Mouse (Mus musculus): ENCODE results near the gene Git1. TPM values are rescaled to one million over a fixed set of nuclear protein-coding genes. Genes with fewer than 3 reads are reported as not detected.
"Not testable (repeated sequence)": the region's sequence is repeated elsewhere in the genome, so short reads cannot be mapped to it uniquely, and the experiment has no call there.

The Git1 gene
- total RNA-seq, 2 experiments from 2014 or later = 150 to 151 TPM

- intact Hi-C loops (cut with DNase I) = no loop called here
- DNase-seq = no peak
Measured at GRCm38 (mm10) chr11:77515637-77516552, 22.5 kb downstream of the Git1 start, which contains the start of gene Trp53i13. Gene Trp53i13 (minus strand): TSS chr11:77515980.

DNA sequence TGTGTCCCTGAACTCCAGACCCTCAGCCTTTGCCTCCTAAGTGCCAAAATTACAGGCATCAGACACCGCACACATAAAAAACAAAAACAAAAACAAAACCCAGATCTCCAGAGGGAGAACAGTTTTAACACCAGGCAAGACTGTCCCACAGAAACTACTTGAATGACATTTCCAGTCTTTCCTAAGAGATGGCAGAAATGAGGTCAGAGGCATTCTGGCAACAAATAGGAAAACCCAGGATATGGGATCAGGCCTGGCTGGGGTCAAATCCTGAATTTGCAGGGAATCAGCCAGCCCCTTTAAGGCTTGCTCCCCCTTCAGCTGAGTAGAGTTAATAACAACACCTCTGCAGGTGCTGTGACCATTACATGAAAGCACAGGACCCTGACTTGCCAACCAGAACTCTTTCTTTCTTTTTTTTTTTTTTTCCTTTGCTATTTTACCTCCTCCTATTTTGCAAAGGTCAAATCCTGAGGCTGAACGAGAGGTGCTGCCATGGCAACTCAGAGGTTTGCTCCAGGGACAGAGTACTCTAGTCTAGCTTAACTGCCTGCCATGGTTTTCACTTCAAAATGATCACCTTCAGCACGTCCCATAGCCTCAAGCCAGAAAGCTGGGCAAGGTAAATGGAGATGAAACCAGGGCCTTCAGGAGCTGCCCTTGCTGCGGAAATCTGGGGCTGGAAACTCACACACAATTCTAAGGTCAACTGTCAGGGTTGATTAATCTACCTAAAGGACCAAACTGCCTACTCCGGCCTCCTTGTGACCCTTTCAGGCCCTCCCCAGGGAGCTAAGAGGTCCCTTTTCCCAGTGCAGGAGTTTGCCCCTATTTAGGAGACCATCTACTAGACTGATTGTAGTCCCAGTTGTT is 23.4 kb downstream of the Git1 start:
- DNase-seq = no peak
- intact Hi-C loops (cut with DNase I) = no loop called here

GRCm38 (mm10) chr11:77518051-77518798 is 24.9 kb downstream of the Git1 start:
- no peak for DNase-seq
- intact Hi-C loops (cut with DNase I) = no loop called here

GRCm38 (mm10) chr11:77519043-77519442 is 25.7 kb downstream of the Git1 start, which contains the start of gene Gm10392:
Gene Gm10392 (minus strand): TSS chr11:77519198.
- intact Hi-C loops (cut with DNase I) = no loop called here
- DNase-seq = no peak

DNA sequence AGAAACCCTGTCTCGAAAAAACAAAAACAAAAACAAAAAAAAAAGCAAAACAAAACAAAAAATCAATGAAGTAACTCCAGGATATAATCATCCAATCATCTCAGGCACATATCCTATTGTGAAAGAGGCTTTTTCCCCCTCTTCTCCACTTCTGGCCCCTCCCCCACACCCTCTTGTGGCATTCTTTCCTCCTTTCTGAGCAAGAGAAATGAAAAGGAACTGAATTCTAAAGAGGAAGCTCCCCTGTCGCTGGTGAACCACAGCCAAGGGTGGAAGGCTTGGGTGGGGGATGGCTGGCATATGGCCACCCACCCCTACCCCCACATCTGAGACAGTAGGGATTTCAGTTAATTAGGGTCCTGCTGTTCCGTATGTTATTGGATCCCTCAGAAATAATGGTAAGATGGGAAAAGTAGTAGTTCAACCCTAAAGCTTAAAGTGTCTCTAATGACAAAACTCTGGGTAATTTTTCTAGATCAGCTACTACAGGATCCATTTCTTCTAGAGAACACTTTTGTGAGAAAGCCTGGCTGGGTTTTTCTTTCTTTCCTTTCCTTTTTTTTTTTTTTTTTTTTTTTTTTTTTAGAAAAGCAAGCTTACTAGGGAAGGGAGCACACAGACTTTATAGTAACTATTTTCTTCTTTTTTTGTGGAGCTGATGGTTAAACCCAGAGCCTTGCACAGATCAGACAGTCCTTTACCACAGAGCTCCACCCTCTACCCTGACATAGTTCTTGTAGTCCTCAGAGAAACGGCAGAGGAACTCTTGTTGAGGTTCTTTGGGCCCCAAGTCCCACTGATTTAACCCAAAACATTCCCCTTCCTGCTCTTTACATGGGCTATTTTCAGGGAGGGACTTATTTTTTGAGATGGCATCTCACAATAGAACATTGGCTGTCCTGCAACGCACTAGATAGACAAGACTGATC is 27.5 kb downstream of the Git1 start:
- no peak for DNase-seq
- intact Hi-C loops (cut with DNase I) = no loop called here

DNA sequence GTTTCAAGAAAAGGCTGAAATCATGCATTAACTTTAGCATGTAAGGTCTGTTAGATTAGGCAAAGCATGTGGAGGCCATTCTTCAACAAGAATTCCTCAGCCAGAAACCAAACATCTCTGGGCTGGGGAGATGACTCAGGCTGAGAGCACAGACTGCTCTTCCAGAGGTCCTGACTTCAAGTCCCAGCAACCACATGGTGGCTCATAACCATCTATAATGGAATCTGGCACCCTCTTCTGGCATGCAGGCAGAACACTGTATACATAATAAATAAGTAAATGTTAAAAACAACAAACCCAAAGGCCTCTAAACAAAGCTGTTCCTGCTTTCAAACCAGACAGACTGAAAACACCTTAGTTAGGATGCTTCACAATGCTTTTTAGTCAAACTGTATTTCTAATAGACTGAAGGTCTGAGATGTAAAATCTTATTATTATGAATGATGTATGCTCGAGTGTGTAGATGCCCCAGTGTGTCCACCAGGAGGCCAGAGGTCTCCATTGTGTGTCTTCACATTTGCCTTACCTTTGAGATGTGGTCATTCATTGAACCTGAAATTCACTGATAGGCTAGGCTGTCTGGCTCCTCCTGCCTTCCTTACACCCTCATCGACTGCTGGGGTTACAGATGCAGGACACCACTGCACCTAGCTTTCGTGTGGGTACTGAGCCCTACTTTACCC is 32.6 kb downstream of the Git1 start:
- intact Hi-C loops (cut with DNase I) = no loop called here
- no peak for DNase-seq

DNA sequence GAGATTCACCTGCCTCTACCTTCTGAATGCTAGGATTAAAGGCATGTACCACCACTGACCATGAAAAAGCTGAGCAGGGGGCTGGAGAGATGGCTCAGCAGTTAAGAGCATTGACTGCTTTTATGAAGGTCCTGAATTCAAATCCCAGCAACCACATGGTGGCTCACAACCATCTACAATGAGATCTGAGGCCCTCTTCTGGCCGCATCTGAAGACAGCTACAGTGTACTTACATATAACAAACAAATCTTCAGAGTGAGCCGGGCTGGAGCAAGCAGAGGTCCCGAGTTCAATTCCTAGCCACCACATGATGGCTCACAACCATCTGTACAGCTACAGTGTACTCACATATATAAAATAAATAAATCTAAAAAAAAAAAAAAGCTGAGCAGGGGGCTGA is 35.1 kb downstream of the Git1 start:
- intact Hi-C loops (cut with DNase I); DNase-seq: not testable (repeated sequence)

GRCm38 (mm10) chr11:77529644-77530043 is 36.3 kb downstream of the Git1 start:
- intact Hi-C loops (cut with DNase I) = no loop called here
- DNase-seq = no peak

- intact Hi-C loops (cut with DNase I) = no loop called here
- no peak for DNase-seq
Measured at GRCm38 (mm10) chr11:77530862-77531261, 37.5 kb downstream of the Git1 start.

DNA sequence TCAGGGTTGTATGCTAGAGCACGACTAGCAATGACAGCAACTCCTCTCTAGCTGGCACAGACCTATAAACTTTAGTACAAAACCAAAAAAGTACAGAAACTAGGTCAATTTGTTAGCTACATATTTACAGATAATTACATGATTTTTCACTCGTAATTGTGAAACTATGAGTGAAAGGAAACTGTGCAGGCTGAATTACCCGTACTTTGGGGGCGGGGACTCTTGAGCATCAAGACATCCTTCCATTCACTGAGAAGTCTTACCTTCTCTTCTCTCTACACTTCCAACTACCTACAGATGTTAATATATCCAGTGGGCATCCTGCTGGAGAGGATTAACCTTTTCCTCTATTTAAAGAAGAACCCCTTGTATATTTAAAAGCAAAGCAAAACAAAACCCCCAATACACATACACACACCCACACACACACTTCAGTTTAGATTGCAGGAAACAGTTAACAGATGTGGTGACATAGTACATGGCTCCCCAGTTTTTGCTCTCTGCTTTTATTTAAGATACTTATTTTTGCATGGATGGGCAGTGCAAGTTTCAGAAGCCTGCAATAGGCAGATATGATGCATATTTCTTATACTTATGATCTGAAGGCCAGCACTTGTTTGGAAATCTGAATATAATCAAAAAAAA is 39.0 kb downstream of the Git1 start:
- DNase-seq = no peak
- intact Hi-C loops (cut with DNase I) = no loop called here

DNA sequence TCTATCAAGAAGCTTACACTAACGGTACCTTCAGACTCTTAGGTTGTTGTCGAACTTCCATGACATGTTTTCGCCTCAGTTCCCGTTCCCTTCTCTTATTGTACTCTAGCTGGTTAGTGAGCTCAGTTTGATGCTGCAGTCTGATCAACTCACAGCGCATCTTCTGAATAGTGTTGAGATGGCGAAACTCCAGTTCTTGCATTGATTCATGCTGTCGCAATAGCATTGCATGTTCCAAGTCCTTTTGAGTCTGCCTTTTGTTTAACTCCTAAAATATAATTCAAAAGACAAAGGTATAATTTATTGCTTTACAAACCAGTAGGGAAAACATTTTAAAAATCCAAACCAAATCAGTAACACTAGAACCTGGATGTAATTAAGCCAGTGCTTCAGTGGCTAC is 51.9 kb downstream of the Git1 start:
- intact Hi-C loops (cut with DNase I) = no loop called here
- DNase-seq = no peak

Other genes starting within 250 kb of the Git1 start
- gene Coro6, start 31.2 kb upstream of the Git1 start, total RNA-seq (2021) = 1 to 10 TPM; 2.2 to 3.7 TPM
- gene Ankrd13b, start 3.9 kb upstream of the Git1 start, total RNA-seq (2021) = 100 to 1,000 TPM; 216 to 217 TPM
- under 1 TPM; 0.50 to 0.54 TPM for gene Abhd15, start 21.6 kb downstream of the Git1 start, total RNA-seq (2021)
- 1 to 10 TPM; 5.8 TPM for gene Trp53i13, start 22.4 kb downstream of the Git1 start, total RNA-seq (2021)
- not detected for gene Gm10392, start 25.6 kb downstream of the Git1 start, total RNA-seq (2021)
- gene Taok1, start 114.3 kb downstream of the Git1 start, total RNA-seq (2021) = 100 to 1,000 TPM; 104 to 113 TPM
- 10 to 100 TPM; 74.1 to 76.0 TPM for gene Nufip2, start 192.6 kb downstream of the Git1 start, total RNA-seq (2021)
- gene Cryba1, start 231.7 kb downstream of the Git1 start, total RNA-seq (2021) = under 1 TPM; 0.26 to 0.52 TPM